Mouse (Mus musculus): Measurements from ENCODE around the gene Nr2c2. TPM values are rescaled to one million over a fixed set of nuclear protein-coding genes. Genes with fewer than 3 reads are reported as not detected.

Nr2c2 gene
- total and polyA plus RNA-seq, 2 experiments from 2014 or later = 8.0 to 48.9 TPM

DNA sequence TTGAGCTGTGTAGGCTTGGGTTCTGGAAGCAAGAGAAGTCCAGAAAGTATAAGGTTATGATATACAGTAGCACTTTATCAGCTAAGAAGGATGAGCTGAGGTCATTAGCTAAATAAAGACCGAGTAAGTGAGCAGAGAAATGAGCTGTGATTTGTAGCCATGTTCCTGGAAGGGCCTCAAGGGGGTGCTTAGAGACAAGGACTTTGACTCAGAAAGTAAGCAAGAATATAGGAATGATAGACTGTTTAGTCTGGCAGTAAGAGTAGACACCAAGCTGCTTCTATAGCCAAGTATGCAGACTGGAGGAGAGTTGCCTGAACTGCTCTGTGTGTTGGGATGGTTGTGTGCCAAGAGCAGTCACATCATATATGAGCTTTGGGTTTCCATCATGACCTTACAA lies 62.6 kb downstream of the Nr2c2 start:
- Histone ChIP-seq H3K9me3 (replicated peaks; ENCODE audit: control insufficient read depth, low read length) (no peaks in the 10 kb centered on the region), H3K4me3 (ENCODE audit: low read depth, low read length) (no peak overlapping the region), H3K27ac (ENCODE audit: low read depth) (no peak overlapping the region; the same call in 1 of the 2 replicates), H3K36me3 (replicated peaks; ENCODE audit: control insufficient read depth, insufficient read depth, low read length) (peaks cover 92% of the 10 kb centered on the region), H3K4me2 (ENCODE audit: low read depth, low read length) (no peak overlapping the region), H3K4me1 (ENCODE audit: control insufficient read depth, insufficient read depth) (peaks cover 11% of the 10 kb centered on the region; the same call in 1 of the 2 replicates), H3K27me3 (ENCODE audit: control insufficient read depth, insufficient read depth, low read length) (no peaks in the 10 kb centered on the region), H3K9ac (replicated peaks; ENCODE audit: low read depth, low read length) (no peak overlapping the region)
- DNase-seq (ENCODE audit: low spot score) = peak; percentile 58
- TF ChIP-seq EP300 (IDR thresholded peaks at IDR 0.05; ENCODE audit: low read depth) (no peak), CTCF (IDR thresholded peaks at IDR 0.05; ENCODE audit: low read depth) (no peak)
- 26% methylated on average over 1 of the region's 1 CpGs for WGBS
- peak; percentile 39; the same call in 1 of the 2 replicates for ATAC-seq (ENCODE audit: insufficient read depth, low read depth)

DNA sequence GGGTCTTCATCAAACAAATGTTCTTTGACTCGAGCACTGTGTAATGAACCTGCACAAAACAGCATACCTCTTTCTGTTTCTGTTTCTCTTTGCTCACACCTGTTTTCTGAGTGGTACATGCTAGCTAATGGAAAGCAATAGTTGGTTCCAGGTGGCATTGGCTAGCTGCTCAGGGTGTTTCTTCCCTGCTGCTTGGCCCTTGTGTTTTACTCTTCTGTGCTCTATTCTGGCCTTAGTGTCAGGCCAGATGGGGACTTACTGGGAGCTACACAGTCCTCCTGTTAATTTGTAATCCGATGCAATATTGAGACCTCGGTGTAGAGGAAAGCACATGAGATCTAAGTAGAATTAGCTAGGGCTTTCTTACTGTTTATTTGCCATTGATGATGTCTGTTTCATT lies 67.6 kb downstream of the Nr2c2 start:
- H3K4me1 ChIP-seq (ENCODE audit: control insufficient read depth, insufficient read depth) = peaks cover 3% of the 10 kb centered on the region; the same call in 1 of the 2 replicates
- H3K9ac ChIP-seq (replicated peaks; ENCODE audit: low read depth, low read length) = no peak overlapping the region
- no peak overlapping the region for H3K4me3 ChIP-seq (ENCODE audit: low read depth, low read length)
- no peak overlapping the region for H3K27ac ChIP-seq (ENCODE audit: low read depth)
- DNase-seq (ENCODE audit: low spot score) (no peak), ATAC-seq (ENCODE audit: insufficient read depth, low read depth) (no peak)
- no peak overlapping the region for H3K4me2 ChIP-seq (ENCODE audit: low read depth, low read length)
- TF ChIP-seq CTCF (IDR thresholded peaks at IDR 0.05; ENCODE audit: low read depth) = no peak
- no peak for TF ChIP-seq EP300 (IDR thresholded peaks at IDR 0.05; ENCODE audit: low read depth)
- 88% methylated on average over 3 of the region's 3 CpGs for WGBS
- no peaks in the 10 kb centered on the region for H3K27me3 ChIP-seq (ENCODE audit: control insufficient read depth, insufficient read depth, low read length)
- peaks cover 99% of the 10 kb centered on the region for H3K36me3 ChIP-seq (replicated peaks; ENCODE audit: control insufficient read depth, insufficient read depth, low read length)
- H3K9me3 ChIP-seq (replicated peaks; ENCODE audit: control insufficient read depth, low read length) = no peaks in the 10 kb centered on the region

DNA sequence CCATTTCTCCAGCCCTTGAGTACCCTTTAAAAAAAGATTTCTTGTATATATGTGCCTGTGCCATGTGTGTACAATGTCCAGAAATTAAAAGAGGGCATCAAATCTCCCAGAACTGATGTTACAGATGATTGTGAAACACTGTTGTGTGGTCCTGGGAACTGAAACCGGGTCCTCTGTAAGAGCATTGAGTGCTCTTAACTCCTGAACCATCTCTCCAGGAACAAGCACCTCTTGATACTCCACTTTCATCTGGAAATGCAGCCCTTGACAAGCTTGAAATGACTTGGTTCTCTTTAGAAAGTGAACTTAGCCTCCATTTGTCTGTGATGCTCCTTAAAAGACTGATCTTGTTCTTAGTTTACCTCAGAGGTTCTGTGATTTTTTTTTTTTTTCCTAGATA lies 71.5 kb downstream of the Nr2c2 start:
- ATAC-seq (ENCODE audit: insufficient read depth, low read depth) (no peak), DNase-seq (ENCODE audit: low spot score) (no peak)
- H3K9ac ChIP-seq (replicated peaks; ENCODE audit: low read depth, low read length) = no peak overlapping the region
- H3K4me2 ChIP-seq (ENCODE audit: low read depth, low read length) = no peak overlapping the region
- no peak overlapping the region for H3K4me3 ChIP-seq (ENCODE audit: low read depth, low read length)
- WGBS = 79% methylated on average over 1 of the region's 1 CpGs
- no peaks in the 10 kb centered on the region for H3K9me3 ChIP-seq (replicated peaks; ENCODE audit: control insufficient read depth, low read length)
- no peaks in the 10 kb centered on the region for H3K27me3 ChIP-seq (ENCODE audit: control insufficient read depth, insufficient read depth, low read length)
- H3K4me1 ChIP-seq (ENCODE audit: control insufficient read depth, insufficient read depth) = no peaks in the 10 kb centered on the region
- peaks cover 95% of the 10 kb centered on the region for H3K36me3 ChIP-seq (replicated peaks; ENCODE audit: control insufficient read depth, insufficient read depth, low read length)
- no peak for TF ChIP-seq CTCF (IDR thresholded peaks at IDR 0.05; ENCODE audit: low read depth)
- no peak for TF ChIP-seq EP300 (IDR thresholded peaks at IDR 0.05; ENCODE audit: low read depth)
- no peak overlapping the region for H3K27ac ChIP-seq (ENCODE audit: low read depth)

GRCm38 (mm10) chr6:92176450-92176849 lies 85.3 kb downstream of the Nr2c2 start:
- H3K4me1 ChIP-seq (ENCODE audit: control insufficient read depth, insufficient read depth) = no peaks in the 10 kb centered on the region
- no peak overlapping the region for H3K4me3 ChIP-seq (ENCODE audit: low read depth, low read length)
- DNase-seq (ENCODE audit: low spot score) (no peak), ATAC-seq (ENCODE audit: insufficient read depth, low read depth) (no peak)
- H3K36me3 ChIP-seq (replicated peaks; ENCODE audit: control insufficient read depth, insufficient read depth, low read length) = peaks cover 72% of the 10 kb centered on the region
- H3K9ac ChIP-seq (replicated peaks; ENCODE audit: low read depth, low read length) = no peak overlapping the region
- WGBS = 97% methylated on average over 1 of the region's 1 CpGs
- no peak overlapping the region for H3K4me2 ChIP-seq (ENCODE audit: low read depth, low read length)
- TF ChIP-seq EP300 (IDR thresholded peaks at IDR 0.05; ENCODE audit: low read depth) = no peak
- TF ChIP-seq CTCF (IDR thresholded peaks at IDR 0.05; ENCODE audit: low read depth) = no peak
- no peak overlapping the region for H3K27ac ChIP-seq (ENCODE audit: low read depth)
- peaks cover 14% of the 10 kb centered on the region; the same call in 1 of the 2 replicates for H3K9me3 ChIP-seq (replicated peaks; ENCODE audit: control insufficient read depth, low read length)
- no peaks in the 10 kb centered on the region for H3K27me3 ChIP-seq (ENCODE audit: control insufficient read depth, insufficient read depth, low read length)

DNA sequence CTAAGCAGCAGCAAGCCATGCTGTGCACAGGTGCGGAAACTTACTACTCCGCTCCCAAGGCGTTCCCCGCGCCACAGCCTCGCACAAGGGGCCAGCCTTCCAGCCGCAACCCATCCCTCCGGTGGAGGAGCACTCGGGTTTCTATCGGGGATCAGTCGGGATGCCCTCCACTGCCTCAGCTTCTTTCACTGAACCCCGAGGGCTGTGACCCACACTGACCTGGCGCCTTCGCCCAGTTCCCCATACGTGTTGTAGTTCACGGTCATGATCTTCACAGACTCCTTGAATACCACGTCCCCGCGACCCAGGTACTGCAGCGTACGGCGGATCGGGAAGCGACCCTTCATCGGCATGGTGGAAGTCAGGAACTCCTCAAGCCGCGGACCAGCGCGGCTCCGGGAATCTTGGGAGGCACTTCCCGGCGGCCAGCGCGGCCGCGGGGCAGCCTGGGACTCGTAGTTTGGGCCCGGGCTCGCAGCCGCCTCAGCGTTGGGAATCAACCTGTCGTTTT lies 92.5 kb downstream of the Nr2c2 start, which contains the start of gene Mrps25:
Mrps25 (minus strand) TSS at position 413 of the 511 bp plus-strand sequence.
- Histone ChIP-seq H3K4me1 (ENCODE audit: control insufficient read depth, insufficient read depth) (peaks cover 14% of the 10 kb centered on the region), H3K9me3 (replicated peaks; ENCODE audit: control insufficient read depth, low read length) (peaks cover 13% of the 10 kb centered on the region; the same call in 1 of the 2 replicates), H3K36me3 (replicated peaks; ENCODE audit: control insufficient read depth, insufficient read depth, low read length) (peaks cover 41% of the 10 kb centered on the region), H3K27me3 (ENCODE audit: control insufficient read depth, insufficient read depth, low read length) (no peaks in the 10 kb centered on the region), H3K4me2 (ENCODE audit: low read depth, low read length) (peak within 1 kb of the TSS; percentile 95), H3K27ac (ENCODE audit: low read depth) (peak within 1 kb of the TSS; percentile 48), H3K4me3 (ENCODE audit: low read depth, low read length) (peak within 1 kb of the TSS; percentile 96), H3K9ac (replicated peaks; ENCODE audit: low read depth, low read length) (peak within 1 kb of the TSS; percentile 81)
- ATAC-seq (ENCODE audit: insufficient read depth, low read depth) (peak; percentile 92), DNase-seq (ENCODE audit: low spot score) (peak; percentile 77)
- TF ChIP-seq CTCF (IDR thresholded peaks at IDR 0.05; ENCODE audit: low read depth) = no peak
- TF ChIP-seq EP300 (IDR thresholded peaks at IDR 0.05; ENCODE audit: low read depth) = no peak
- under 1% methylated on average over 42 of the region's 42 CpGs for WGBS

DNA sequence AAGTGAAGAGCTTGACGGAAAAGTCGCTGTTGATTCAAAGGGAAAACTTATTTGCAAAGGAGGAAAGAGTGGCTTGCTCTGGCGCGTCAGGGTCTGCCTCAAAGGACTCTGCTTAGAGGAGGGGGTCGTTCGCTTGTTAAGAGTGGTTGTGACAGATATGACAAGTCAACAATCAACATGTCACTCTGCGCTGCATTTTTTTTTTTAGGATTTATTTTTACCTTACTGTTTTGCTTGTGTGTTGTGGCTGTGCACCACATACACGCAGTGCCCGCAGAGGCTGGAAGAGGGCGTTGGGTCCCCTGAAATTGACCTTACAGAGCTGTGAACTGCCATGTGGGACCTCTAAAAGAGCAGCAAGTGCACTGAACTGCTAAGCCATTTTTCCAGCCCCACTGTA lies 93.0 kb downstream of the Nr2c2 start:
- peak; percentile 59 for ATAC-seq (ENCODE audit: insufficient read depth, low read depth)
- no peak for TF ChIP-seq EP300 (IDR thresholded peaks at IDR 0.05; ENCODE audit: low read depth)
- H3K4me1 ChIP-seq (ENCODE audit: control insufficient read depth, insufficient read depth) = peaks cover 14% of the 10 kb centered on the region
- no peaks in the 10 kb centered on the region for H3K27me3 ChIP-seq (ENCODE audit: control insufficient read depth, insufficient read depth, low read length)
- peak overlapping the region; percentile 96 for H3K4me3 ChIP-seq (ENCODE audit: low read depth, low read length)
- peak; percentile 14 for DNase-seq (ENCODE audit: low spot score)
- H3K9me3 ChIP-seq (replicated peaks; ENCODE audit: control insufficient read depth, low read length) = peaks cover 8% of the 10 kb centered on the region; the same call in 1 of the 2 replicates
- no peak overlapping the region for H3K27ac ChIP-seq (ENCODE audit: low read depth)
- peak overlapping the region; percentile 81 for H3K9ac ChIP-seq (replicated peaks; ENCODE audit: low read depth, low read length)
- H3K4me2 ChIP-seq (ENCODE audit: low read depth, low read length) = peak overlapping the region; percentile 95
- 4% methylated on average over 10 of the region's 10 CpGs for WGBS
- H3K36me3 ChIP-seq (replicated peaks; ENCODE audit: control insufficient read depth, insufficient read depth, low read length) = peaks cover 43% of the 10 kb centered on the region
